Mouse (Mus musculus) stomach, embryonic 15.5 days (tissue): Measurements from ENCODE around the gene Abcc1. TPM values are rescaled to one million over a fixed set of nuclear protein-coding genes. Genes with fewer than 3 reads are reported as not detected.

Experiments used
- ATAC-seq: fragments of 200-750 bp; cut with Nextera tagmentation; 2 replicates; pipeline ENCODE4 v1.8.0; 2017; ENCODE audit warnings: low read depth, moderate number of reproducible peaks, moderate TSS enrichment; ENCODE audit not compliant: insufficient read depth, low FRiP score
- H3K27ac ChIP-seq: fragments of 300-500 bp; sonication (generic); 2 replicates; pipeline ENCODE4 v1.5.1; 2015; ENCODE audit warnings: mild to moderate bottlenecking, inconsistent platforms
- H3K27me3 ChIP-seq: fragments of 300-500 bp; sonication (generic); replicated peaks from 2 replicates; pipeline ENCODE4 v1.6.1; 2015; ENCODE audit warnings: inconsistent platforms
- H3K36me3 ChIP-seq: fragments of 300-500 bp; sonication (generic); 2 replicates; pipeline ENCODE4 v1.6.1; 2015; ENCODE audit warnings: inconsistent platforms
- H3K4me1 ChIP-seq: fragments of 300-500 bp; sonication (generic); 2 replicates; pipeline ENCODE4 v1.6.1; 2015; ENCODE audit warnings: inconsistent platforms
- H3K4me2 ChIP-seq: fragments of 300-500 bp; sonication (generic); 2 replicates; pipeline ENCODE4 v1.6.1; 2015; ENCODE audit warnings: mild to moderate bottlenecking, inconsistent platforms
- H3K4me3 ChIP-seq: fragments of 300-500 bp; sonication (generic); replicated peaks from 2 replicates; pipeline ENCODE4 v1.5.1; 2015; ENCODE audit warnings: inconsistent platforms
- H3K9ac ChIP-seq: fragments of 300-500 bp; sonication (generic); 2 replicates; pipeline ENCODE4 v1.6.1; 2015; ENCODE audit warnings: inconsistent platforms
- H3K9me3 ChIP-seq: fragments of 300-500 bp; sonication (generic); 2 replicates; pipeline ENCODE4 v1.6.1; 2016; ENCODE audit warnings: inconsistent platforms
- WGBS: fragments of 180-500 bp; shearing (Covaris S2); methylation state at CpG from one replicate; pipeline ENCODE4 v1.1.7; 2015; 5-methylcytosine and 5-hydroxymethylcytosine counted together
- polyA plus RNA-seq: library from polyadenylated mRNA; unstranded; fragments of >200 nt; fragmentation: Nextera tagmentation; extraction: Ambion mirVana; gene quantifications from 2 replicates; pipeline ENCODE4 v1.2.1, GENCODE M21; 2015

Abcc1 gene
- polyA plus RNA-seq: 11.2 and 12.3 TPM in 2 replicates

DNA sequence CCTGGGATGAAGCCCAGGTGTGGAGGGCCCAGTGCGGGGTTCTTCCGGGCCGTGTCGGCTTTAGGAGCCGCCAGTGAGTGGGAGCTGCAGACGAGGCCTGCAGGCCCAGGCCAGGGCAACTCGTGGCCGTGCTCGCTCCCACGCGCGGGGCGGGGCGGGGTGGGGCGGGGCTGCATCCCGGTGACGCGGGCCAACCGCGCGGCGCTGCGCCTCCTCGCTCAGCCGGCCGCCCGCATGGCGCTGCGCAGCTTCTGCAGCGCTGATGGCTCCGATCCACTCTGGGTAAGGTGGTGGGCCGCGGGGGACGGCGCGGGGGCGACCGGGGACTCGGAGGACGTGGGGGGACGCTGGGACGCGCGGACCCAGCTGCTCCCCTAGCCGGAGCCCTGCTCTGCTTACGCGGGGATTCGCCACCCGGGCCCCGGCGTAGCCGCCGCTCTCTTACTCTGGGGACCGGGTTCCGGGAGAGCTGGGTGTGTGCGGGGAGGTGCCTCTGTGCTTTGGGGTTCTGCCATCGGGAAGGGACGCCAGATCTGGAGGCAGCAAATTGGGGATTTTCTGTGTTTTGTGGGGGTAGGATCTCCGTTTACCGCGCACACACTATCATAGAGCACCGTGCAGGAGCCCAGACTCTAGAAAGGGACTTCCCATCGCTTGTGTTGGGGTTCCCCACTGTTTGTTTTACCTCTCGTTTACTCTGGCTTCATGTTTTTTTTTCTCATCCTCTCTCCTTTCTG, at the start of gene Abcc1:
TSS of gene Abcc1 (plus strand) at position 197 of the 737 bp plus-strand sequence.
- no peaks in the 10 kb centered on the region for H3K9me3 ChIP-seq
- H3K4me3 ChIP-seq: peak within 1 kb of the TSS; percentile 85
- H3K4me1 ChIP-seq: peaks cover 7% of the 10 kb centered on the region; the same call in 1 of the 2 replicates
- ATAC-seq: peak; percentile 94
- no peaks in the 10 kb centered on the region for H3K36me3 ChIP-seq
- H3K4me2 ChIP-seq: peak within 1 kb of the TSS; percentile 95
- no peaks in the 10 kb centered on the region for H3K27me3 ChIP-seq
- peak within 1 kb of the TSS; percentile 77 for H3K9ac ChIP-seq
- WGBS: under 1% methylated on average over 64 of the region's 64 CpGs
- peak within 1 kb of the TSS; percentile 59 for H3K27ac ChIP-seq

DNA sequence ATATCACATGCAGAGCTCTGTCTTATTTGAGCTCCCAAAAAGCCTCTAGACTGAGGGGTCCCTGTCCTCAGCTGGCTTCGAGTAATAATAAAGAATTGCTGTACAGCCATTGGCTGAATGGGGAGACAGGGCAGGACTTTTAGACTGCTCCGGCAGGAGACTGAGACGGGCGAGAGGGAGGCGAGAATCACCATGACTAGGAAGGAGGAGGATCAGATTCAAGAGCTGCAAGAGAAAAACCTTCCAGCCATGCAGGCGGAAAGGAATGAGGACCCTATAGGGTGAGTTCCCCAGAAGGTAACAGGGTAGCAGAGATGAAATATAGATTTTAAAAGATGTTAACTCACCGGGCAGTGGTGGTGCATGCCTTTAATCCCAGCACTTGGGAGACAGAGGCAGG, 48.4 kb upstream of the Abcc1 start:
- no peak overlapping the region for H3K27ac ChIP-seq
- WGBS: 95% methylated on average over 7 of the region's 7 CpGs
- H3K36me3 ChIP-seq: peaks cover 27% of the 10 kb centered on the region
- no peak for ATAC-seq
- no peak overlapping the region for H3K4me3 ChIP-seq
- H3K9me3 ChIP-seq: no peaks in the 10 kb centered on the region
- no peak overlapping the region for H3K4me2 ChIP-seq
- no peaks in the 10 kb centered on the region for H3K27me3 ChIP-seq
- peaks cover 8% of the 10 kb centered on the region; the same call in 1 of the 2 replicates for H3K4me1 ChIP-seq
- H3K9ac ChIP-seq: no peak overlapping the region

DNA sequence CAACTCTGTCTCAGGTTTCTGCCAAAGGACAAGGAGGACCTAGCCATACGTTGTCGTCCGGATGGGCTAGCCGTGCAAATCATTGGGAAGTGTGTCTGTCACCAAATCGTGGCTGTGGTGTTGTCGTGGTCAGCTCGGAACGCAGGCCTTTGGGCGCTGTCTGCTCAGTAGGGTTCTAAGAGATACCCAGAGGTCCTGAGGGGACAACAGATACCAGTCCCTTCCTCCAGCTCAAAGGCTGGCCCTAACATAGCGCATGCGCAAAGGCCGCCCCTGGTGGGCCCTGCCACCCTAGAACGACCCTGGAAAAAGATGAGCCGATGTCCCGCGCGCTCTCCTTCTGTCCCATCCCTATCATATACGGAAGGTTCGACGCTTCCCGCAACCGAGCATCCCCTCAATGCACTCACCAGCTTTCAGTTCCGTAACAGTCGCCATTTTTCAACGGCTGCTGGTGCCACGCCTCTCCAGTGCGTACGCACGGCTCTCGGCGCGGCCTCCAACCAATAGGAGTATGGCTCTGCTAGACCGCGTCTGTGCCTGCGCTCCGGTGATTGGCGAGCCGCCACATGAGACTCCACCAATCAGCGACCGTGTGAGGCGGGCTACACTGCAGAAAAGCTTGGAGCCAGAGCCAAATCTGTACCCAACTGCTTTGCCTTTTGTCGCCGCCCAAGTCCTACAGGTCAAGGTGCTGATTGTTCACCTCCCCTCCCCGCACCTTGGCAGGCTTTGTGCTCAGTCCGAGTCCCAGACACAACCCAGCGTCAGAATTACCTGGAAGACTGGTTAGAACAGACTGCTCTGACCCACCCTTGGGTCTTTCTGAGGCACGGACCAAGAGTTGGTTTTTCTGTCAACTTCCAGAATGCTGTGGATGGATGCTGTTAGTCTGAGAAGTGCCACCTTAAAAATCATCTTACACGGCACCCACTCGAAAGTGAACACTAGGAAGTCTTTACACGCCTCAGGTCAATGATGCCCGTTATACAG, 44.2 kb upstream of the Abcc1 start, which contains the start of gene Fopnl:
TSS of gene Fopnl (minus strand) at position 522 of the 993 bp plus-strand sequence.
- WGBS: 3% methylated on average over 51 of the region's 51 CpGs
- H3K36me3 ChIP-seq: peaks cover 10% of the 10 kb centered on the region; the same call in 1 of the 2 replicates
- peaks cover 5% of the 10 kb centered on the region; the same call in 1 of the 2 replicates for H3K4me1 ChIP-seq
- peak within 1 kb of the TSS; percentile 54 for H3K9ac ChIP-seq
- H3K9me3 ChIP-seq: no peaks in the 10 kb centered on the region
- peak within 1 kb of the TSS; percentile 85 for H3K4me2 ChIP-seq
- peak within 1 kb of the TSS; percentile 78 for H3K4me3 ChIP-seq
- ATAC-seq: peak; percentile 100
- peak within 1 kb of the TSS; percentile 76 for H3K27ac ChIP-seq
- H3K27me3 ChIP-seq: no peaks in the 10 kb centered on the region

DNA sequence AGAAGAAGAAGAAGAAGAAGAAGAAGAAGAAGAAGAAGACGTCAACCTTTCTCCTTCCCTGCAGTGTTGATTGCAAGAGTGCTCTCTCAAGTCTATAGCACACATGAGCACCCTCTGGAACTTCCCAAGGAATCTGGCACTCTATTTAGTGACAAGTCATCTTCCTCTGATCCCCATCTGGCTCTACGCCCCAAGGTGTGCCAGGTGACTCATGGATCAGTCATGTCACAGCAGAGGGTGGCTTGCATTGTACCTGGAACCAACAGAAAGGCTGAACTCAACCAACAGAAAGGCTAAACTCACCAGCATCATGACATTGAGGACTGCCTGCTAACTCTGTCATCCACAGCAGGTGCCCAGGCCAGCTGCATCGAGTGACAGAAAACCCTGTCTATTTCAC, 41.7 kb upstream of the Abcc1 start:
- no peaks in the 10 kb centered on the region for H3K36me3 ChIP-seq
- no peak overlapping the region for H3K4me2 ChIP-seq
- no peaks in the 10 kb centered on the region for H3K9me3 ChIP-seq
- ATAC-seq: no peak
- 85% methylated on average over 3 of the region's 3 CpGs for WGBS
- no peak overlapping the region for H3K4me3 ChIP-seq
- H3K27ac ChIP-seq: no peak overlapping the region
- no peaks in the 10 kb centered on the region for H3K27me3 ChIP-seq
- peaks cover 5% of the 10 kb centered on the region; the same call in 1 of the 2 replicates for H3K4me1 ChIP-seq
- no peak overlapping the region for H3K9ac ChIP-seq

DNA sequence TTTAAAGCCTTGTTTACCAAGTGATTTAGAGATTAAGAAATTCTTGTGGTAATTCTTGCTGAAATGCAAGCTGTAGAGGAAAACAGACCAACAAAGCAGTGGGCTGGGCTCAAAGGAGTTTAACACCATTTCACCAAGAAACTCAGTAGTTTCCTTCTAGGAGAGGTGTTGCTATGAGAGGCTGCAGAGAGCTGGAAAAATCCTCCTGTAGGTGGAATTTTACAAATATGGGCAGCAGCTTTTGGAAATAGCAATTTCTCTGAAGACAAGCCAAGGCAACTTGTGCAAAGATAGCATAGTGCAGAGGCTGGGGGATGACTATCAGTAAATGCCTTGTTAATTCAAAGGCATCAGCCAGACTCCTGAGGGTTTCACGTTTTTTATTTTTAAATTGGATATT, 40.9 kb upstream of the Abcc1 start:
- Histone ChIP-seq H3K4me3 (no peak overlapping the region), H3K36me3 (no peaks in the 10 kb centered on the region), H3K27ac (no peak overlapping the region), H3K9ac (no peak overlapping the region), H3K4me1 (peaks cover 5% of the 10 kb centered on the region; the same call in 1 of the 2 replicates), H3K4me2 (no peak overlapping the region), H3K9me3 (no peaks in the 10 kb centered on the region), H3K27me3 (no peaks in the 10 kb centered on the region)
- WGBS: 44% methylated on average over 1 of the region's 1 CpGs
- ATAC-seq: no peak

DNA sequence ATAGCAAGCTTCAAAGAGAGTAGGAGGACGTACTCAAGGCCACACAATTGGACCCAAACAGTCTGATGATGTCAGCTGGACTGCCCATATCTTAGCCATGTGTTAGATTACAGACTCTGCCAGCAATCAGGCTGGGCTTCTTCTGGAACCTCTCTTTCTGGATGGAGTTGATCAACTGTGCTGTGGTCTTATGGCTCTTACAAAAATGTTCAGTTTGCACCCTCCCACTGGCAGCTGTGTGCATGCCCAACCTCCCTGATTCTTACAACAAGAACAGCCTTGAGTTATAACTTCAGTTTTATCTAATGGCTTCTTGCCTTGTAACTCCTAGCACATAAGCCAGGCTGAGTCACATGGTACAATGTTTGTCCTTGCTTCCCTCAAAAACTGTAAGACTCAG, 33.2 kb upstream of the Abcc1 start:
- 67% methylated on average over 1 of the region's 1 CpGs for WGBS
- H3K4me2 ChIP-seq: no peak overlapping the region
- no peaks in the 10 kb centered on the region for H3K4me1 ChIP-seq
- H3K4me3 ChIP-seq: no peak overlapping the region
- no peak overlapping the region for H3K27ac ChIP-seq
- no peaks in the 10 kb centered on the region for H3K27me3 ChIP-seq
- no peak for ATAC-seq
- H3K9me3 ChIP-seq: no peaks in the 10 kb centered on the region
- H3K36me3 ChIP-seq: no peaks in the 10 kb centered on the region
- no peak overlapping the region for H3K9ac ChIP-seq

DNA sequence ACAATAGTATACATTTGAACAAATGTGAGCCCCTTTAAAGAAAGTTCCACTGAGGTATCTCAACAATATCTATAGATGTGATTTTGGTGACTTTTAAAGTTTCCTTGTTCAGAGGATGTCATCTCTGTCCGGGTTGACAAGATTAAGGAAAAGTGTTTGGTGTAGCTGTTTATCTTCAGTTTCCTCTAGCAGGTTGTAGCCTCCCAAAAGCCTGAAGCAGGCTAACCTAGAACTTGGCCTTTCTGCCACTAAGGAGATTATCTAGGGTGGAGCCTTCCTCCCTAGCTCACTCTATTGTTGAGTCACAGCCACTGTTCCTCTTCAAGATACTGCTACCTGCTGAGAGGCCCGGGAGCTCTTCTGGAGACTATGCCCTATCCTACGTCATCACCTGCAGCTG, 16.4 kb upstream of the Abcc1 start:
- H3K4me3 ChIP-seq: no peak overlapping the region

DNA sequence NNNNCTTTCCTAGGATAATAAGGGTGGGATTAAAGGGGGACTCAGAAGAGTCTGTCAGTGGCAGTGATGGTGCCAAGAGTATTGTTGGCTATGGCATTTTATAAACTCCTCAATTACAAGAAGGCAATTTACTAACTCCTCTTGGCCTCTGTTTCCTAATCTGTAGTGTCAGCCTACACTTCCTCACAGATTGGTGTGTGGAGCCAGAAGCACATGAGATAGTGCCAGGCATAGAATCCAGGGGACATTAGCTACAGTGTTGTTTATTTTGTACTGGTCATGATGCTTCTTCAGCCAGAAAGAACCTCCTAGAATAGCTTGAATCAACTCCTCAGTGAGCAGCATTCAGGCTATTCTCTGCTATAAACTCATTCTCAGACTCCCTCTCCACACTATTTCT, 9.8 kb upstream of the Abcc1 start:
- Histone ChIP-seq H3K27me3 (no peaks in the 10 kb centered on the region), H3K4me2 (no peak overlapping the region), H3K27ac (no peak overlapping the region), H3K9ac (no peak overlapping the region), H3K4me3 (no peak overlapping the region), H3K36me3 (no peaks in the 10 kb centered on the region), H3K9me3 (no peaks in the 10 kb centered on the region), H3K4me1 (no peaks in the 10 kb centered on the region)
- no peak for ATAC-seq

More for the DNA sequence above, 16.4 kb upstream of the Abcc1 start:
- no peak overlapping the region for H3K27ac ChIP-seq
- no peak overlapping the region for H3K4me2 ChIP-seq
- WGBS: 69% methylated on average over 3 of the region's 3 CpGs
- no peaks in the 10 kb centered on the region for H3K9me3 ChIP-seq
- H3K9ac ChIP-seq: no peak overlapping the region
- H3K4me1 ChIP-seq: no peaks in the 10 kb centered on the region
- no peaks in the 10 kb centered on the region for H3K36me3 ChIP-seq
- H3K27me3 ChIP-seq: no peaks in the 10 kb centered on the region
- ATAC-seq: no peak

DNA sequence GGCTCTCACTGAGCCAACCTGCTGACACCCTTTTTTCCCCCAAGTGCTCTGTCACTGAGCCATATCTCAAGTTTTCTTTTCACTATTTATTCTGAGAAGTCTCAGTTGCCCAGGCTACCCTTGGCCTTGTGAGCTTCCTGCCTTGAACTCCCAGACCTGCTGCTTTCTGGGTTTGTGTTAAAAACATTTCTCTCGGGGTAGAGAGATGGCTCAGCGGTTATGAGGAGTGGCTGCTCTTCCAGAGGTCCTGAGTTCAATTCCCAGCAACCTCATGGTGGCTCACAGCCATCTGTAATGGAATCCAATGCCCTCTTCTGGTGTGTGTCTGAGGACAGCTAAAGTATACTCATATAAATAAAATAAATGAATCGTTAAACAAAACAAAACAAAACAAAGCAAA, 9.1 kb upstream of the Abcc1 start:
- no peak overlapping the region for H3K9ac ChIP-seq
- no peak overlapping the region for H3K4me3 ChIP-seq
- no peaks in the 10 kb centered on the region for H3K27me3 ChIP-seq
- WGBS: 72% methylated on average over 3 of the region's 3 CpGs
- no peak overlapping the region for H3K27ac ChIP-seq
- no peaks in the 10 kb centered on the region for H3K36me3 ChIP-seq
- H3K4me2 ChIP-seq: no peak overlapping the region
- no peaks in the 10 kb centered on the region for H3K9me3 ChIP-seq
- no peaks in the 10 kb centered on the region for H3K4me1 ChIP-seq
- no peak for ATAC-seq

DNA sequence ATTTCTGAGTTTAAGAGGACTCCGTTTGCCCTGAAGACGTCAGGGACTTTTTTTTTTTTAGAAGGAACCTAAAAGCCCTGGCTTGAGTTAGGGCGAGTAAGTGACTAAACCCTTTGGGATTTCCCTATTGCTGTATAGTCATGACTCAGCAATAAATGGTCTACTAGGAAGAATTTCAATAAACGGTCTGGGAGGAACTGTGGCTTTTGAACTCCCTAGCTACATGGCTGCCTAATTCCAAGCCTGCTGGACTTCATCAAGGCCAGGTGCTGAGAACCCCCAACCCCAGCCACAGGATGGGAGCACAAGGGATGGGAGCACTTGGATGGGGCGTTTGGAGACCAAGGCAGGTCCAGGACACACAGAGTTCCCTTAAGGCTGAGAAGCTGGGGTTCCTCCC, 8.7 kb upstream of the Abcc1 start:
- 50% methylated on average over 5 of the region's 5 CpGs for WGBS
- H3K36me3 ChIP-seq: no peaks in the 10 kb centered on the region
- no peaks in the 10 kb centered on the region for H3K9me3 ChIP-seq
- no peak overlapping the region for H3K4me3 ChIP-seq
- H3K9ac ChIP-seq: no peak overlapping the region
- H3K27me3 ChIP-seq: no peaks in the 10 kb centered on the region
- no peaks in the 10 kb centered on the region for H3K4me1 ChIP-seq
- no peak for ATAC-seq
- H3K4me2 ChIP-seq: no peak overlapping the region
- H3K27ac ChIP-seq: no peak overlapping the region

DNA sequence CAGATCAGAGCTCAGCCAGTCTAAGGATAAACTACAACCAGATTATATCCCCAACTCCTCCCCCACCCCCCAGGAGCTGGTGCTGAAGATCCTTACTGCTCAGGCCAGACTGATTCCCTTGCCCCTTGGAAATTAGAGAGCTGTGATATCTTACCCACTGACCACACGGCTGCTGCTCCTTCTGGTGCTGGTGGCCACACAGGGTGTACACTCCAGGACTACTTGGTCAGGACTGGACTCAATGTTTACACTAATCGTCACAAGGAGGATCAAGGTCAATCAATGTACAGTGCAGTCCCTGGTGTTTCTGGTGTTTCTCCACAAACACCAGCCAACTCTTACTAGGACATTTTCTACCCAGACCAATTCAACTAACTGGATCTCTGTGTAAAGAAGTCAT, 3.5 kb upstream of the Abcc1 start:
- no peaks in the 10 kb centered on the region for H3K27me3 ChIP-seq
- ATAC-seq: no peak
- no peak overlapping the region for H3K4me2 ChIP-seq
- H3K9me3 ChIP-seq: no peaks in the 10 kb centered on the region
- WGBS: 65% methylated on average over 2 of the region's 2 CpGs
- no peak overlapping the region for H3K4me3 ChIP-seq
- H3K4me1 ChIP-seq: peaks cover 7% of the 10 kb centered on the region; the same call in 1 of the 2 replicates
- no peaks in the 10 kb centered on the region for H3K36me3 ChIP-seq
- no peak overlapping the region for H3K9ac ChIP-seq
- peak overlapping the region; percentile 16; the same call in 1 of the 2 replicates for H3K27ac ChIP-seq

DNA sequence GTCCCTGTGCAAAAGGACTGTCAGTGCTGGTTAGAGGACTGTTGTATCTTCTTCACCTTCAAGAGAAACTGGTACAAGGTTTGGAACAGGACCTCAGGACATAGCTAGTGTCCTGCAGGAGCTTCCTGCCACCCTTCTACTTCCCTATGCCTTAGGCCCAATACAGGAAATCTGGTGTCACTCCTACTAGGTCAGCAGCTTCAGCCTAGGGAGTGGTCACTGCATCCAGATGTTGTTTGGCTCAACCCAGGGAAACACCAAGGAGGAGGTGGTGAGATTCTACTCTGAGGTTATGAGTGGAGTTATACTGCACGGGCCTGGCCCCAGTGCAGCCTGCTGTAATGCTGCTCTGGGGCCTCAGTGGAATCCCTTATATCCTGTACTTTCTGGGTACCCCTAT, 2.8 kb upstream of the Abcc1 start:
- Histone ChIP-seq H3K9ac (no peak overlapping the region), H3K4me2 (no peak overlapping the region), H3K4me1 (peaks cover 7% of the 10 kb centered on the region; the same call in 1 of the 2 replicates), H3K9me3 (no peaks in the 10 kb centered on the region), H3K36me3 (no peaks in the 10 kb centered on the region), H3K4me3 (no peak overlapping the region), H3K27me3 (no peaks in the 10 kb centered on the region), H3K27ac (no peak overlapping the region)
- 72% methylated on average over 1 of the region's 1 CpGs for WGBS
- no peak for ATAC-seq
